Mouse (Mus musculus) gastrocnemius, postnatal 10 days (tissue): ENCODE results near the gene Cerkl. TPM values are rescaled to one million over a fixed set of nuclear protein-coding genes. Genes with fewer than 3 reads are reported as not detected.

Experiments used
- DNase-seq: peaks from one replicate; pipeline ENCODE4 v3.0.0; 2021; ENCODE audit warnings: mixed read lengths
- long read RNA-seq, 2 experiments: library from polyadenylated mRNA; stranded (forward); transcript quantifications; one replicate each; pipeline ENCODE4 v2.0.0; 2021
- total RNA-seq, 2 experiments: library from RNA; stranded (reverse); gene quantifications; 2 replicates each; pipeline ENCODE4 v1.2.3; 2021

The Cerkl gene
- total RNA-seq: under 1 TPM; 0.33 to 0.77 TPM
- long read RNA-seq, experiment 1: 0 reads
- long read RNA-seq, experiment 2, partial matches to known transcripts: 0 of 1 reads
- long read RNA-seq, experiment 2, other reads (novel, unspliced or antisense): 0 of 1 reads

- DNase-seq: no peak
Measured at GRCm38 (mm10) chr2:79456575-79457349, at the start of gene Cerkl, which contains the start of gene Neurod1. TSS of gene Cerkl (minus strand) at chr2:79456785. TSS of gene Neurod1 (minus strand) at chr2:79456751.

- peak; percentile 57 for DNase-seq
Measured at GRCm38 (mm10) chr2:79498990-79499755, 42.6 kb upstream of the Cerkl start.

- no peak for DNase-seq
Measured at GRCm38 (mm10) chr2:79485127-79485526, 28.5 kb upstream of the Cerkl start.

GRCm38 (mm10) chr2:79482511-79482910 lies 25.9 kb upstream of the Cerkl start:
- no peak for DNase-seq

- no peak for DNase-seq
Measured at GRCm38 (mm10) chr2:79462411-79462810, 5.8 kb upstream of the Cerkl start.

- no peak for DNase-seq
Measured at GRCm38 (mm10) chr2:79461861-79462260, 5.3 kb upstream of the Cerkl start.

GRCm38 (mm10) chr2:79460586-79460985 lies 4.0 kb upstream of the Cerkl start:
- no peak for DNase-seq

- no peak for DNase-seq
Measured at GRCm38 (mm10) chr2:79460107-79460506, 3.5 kb upstream of the Cerkl start.

- no peak for DNase-seq
Measured at GRCm38 (mm10) chr2:79459061-79460045, 2.8 kb upstream of the Cerkl start.

- no peak for DNase-seq
Measured at GRCm38 (mm10) chr2:79457932-79458331, 1.3 kb upstream of the Cerkl start.

GRCm38 (mm10) chr2:79457434-79457833 lies 849 bp upstream of the Cerkl start:
- no peak for DNase-seq

GRCm38 (mm10) chr2:79455646-79456045 lies 939 bp downstream of the Cerkl start:
- DNase-seq: no peak

- DNase-seq: no peak
Measured at GRCm38 (mm10) chr2:79454786-79455446, 1.7 kb downstream of the Cerkl start.

GRCm38 (mm10) chr2:79453901-79454781 lies 2.4 kb downstream of the Cerkl start:
- DNase-seq: peak; percentile 84

- DNase-seq: no peak
Measured at GRCm38 (mm10) chr2:79451438-79451837, 5.1 kb downstream of the Cerkl start.

- no peak for DNase-seq
Measured at GRCm38 (mm10) chr2:79450684-79451394, 5.7 kb downstream of the Cerkl start.

- DNase-seq: no peak
Measured at GRCm38 (mm10) chr2:79449371-79449770, 7.2 kb downstream of the Cerkl start.

GRCm38 (mm10) chr2:79447198-79447597 lies 9.4 kb downstream of the Cerkl start:
- DNase-seq: no peak

- no peak for DNase-seq
Measured at GRCm38 (mm10) chr2:79443861-79444620, 12.5 kb downstream of the Cerkl start.
